Mouse (Mus musculus): ENCODE measurements around the gene Rpl22l1. TPM values are rescaled to one million over a fixed set of nuclear protein-coding genes. Genes with fewer than 3 reads are reported as not detected.
"Not testable (repeated sequence)": the region's sequence is repeated elsewhere in the genome, so short reads cannot be mapped to it uniquely, and the experiment has no call there.

Gene Rpl22l1
- polyA plus RNA-seq, 1 experiment from 2014 or later = 328 TPM

- H3K9ac ChIP-seq = no peak overlapping the region
- peaks cover 5% of the 10 kb centered on the region for H3K4me1 ChIP-seq (replicated peaks)
- no peaks in the 10 kb centered on the region for H3K27me3 ChIP-seq (replicated peaks)
- H3K4me3 ChIP-seq = no peak overlapping the region
- 73% methylated on average over 2 of the region's 2 CpGs for WGBS
- H3K9me3 ChIP-seq (replicated peaks) = no peaks in the 10 kb centered on the region
- no peak overlapping the region for H3K27ac ChIP-seq (ENCODE audit: poor library complexity, severe bottlenecking)
- H3K4me2 ChIP-seq = no peak overlapping the region
- no peaks in the 10 kb centered on the region for H3K36me3 ChIP-seq
- ATAC-seq (ENCODE audit: insufficient number of reproducible peaks, low FRiP score) = no peak
These were observed 31.6 kb downstream of the Rpl22l1 start for GRCm38 (mm10) chr3:28836796-28837371.

- Histone ChIP-seq H3K36me3 (no peaks in the 10 kb centered on the region), H3K4me2 (no peak overlapping the region), H3K9me3 (replicated peaks) (no peaks in the 10 kb centered on the region), H3K27me3 (replicated peaks) (no peaks in the 10 kb centered on the region), H3K9ac (no peak overlapping the region), H3K27ac (ENCODE audit: poor library complexity, severe bottlenecking) (peak overlapping the region; percentile 43; the same call in 1 of the 2 replicates), H3K4me1 (replicated peaks) (peaks cover 20% of the 10 kb centered on the region), H3K4me3 (no peak overlapping the region)
- ATAC-seq (ENCODE audit: insufficient number of reproducible peaks, low FRiP score) = no peak
- whole genome bisulfite sequencing = 29% methylated on average over 3 of the region's 3 CpGs
These were observed 36.8 kb downstream of the Rpl22l1 start for GRCm38 (mm10) chr3:28841886-28842649.

- H3K9ac ChIP-seq = no peak overlapping the region
- no peaks in the 10 kb centered on the region for H3K9me3 ChIP-seq (replicated peaks)
- peaks cover 20% of the 10 kb centered on the region for H3K4me1 ChIP-seq (replicated peaks)
- H3K4me3 ChIP-seq = no peak overlapping the region
- H3K27me3 ChIP-seq (replicated peaks) = no peaks in the 10 kb centered on the region
- H3K36me3 ChIP-seq = no peaks in the 10 kb centered on the region
- WGBS = 75% methylated on average over 8 of the region's 8 CpGs
- no peak overlapping the region for H3K27ac ChIP-seq (ENCODE audit: poor library complexity, severe bottlenecking)
- ATAC-seq (ENCODE audit: insufficient number of reproducible peaks, low FRiP score) = no peak
- no peak overlapping the region for H3K4me2 ChIP-seq
These were observed 38.0 kb downstream of the Rpl22l1 start for GRCm38 (mm10) chr3:28843231-28843630.

GRCm38 (mm10) chr3:28847115-28847514 lies 41.9 kb downstream of the Rpl22l1 start:
- H3K4me1 ChIP-seq (replicated peaks) = peaks cover 13% of the 10 kb centered on the region
- no peak overlapping the region for H3K27ac ChIP-seq (ENCODE audit: poor library complexity, severe bottlenecking)
- no peaks in the 10 kb centered on the region for H3K9me3 ChIP-seq (replicated peaks)
- ATAC-seq (ENCODE audit: insufficient number of reproducible peaks, low FRiP score) = no peak
- H3K4me2 ChIP-seq = no peak overlapping the region
- no peak overlapping the region for H3K9ac ChIP-seq
- no peak overlapping the region for H3K4me3 ChIP-seq
- no peaks in the 10 kb centered on the region for H3K27me3 ChIP-seq (replicated peaks)
- no peaks in the 10 kb centered on the region for H3K36me3 ChIP-seq

GRCm38 (mm10) chr3:28852174-28852573 lies 46.9 kb downstream of the Rpl22l1 start:
- WGBS = 75% methylated on average over 3 of the region's 3 CpGs
- not testable (repeated sequence) for H3K4me1 ChIP-seq (replicated peaks); H3K9ac ChIP-seq; H3K27ac ChIP-seq (ENCODE audit: poor library complexity, severe bottlenecking); H3K9me3 ChIP-seq (replicated peaks); ATAC-seq (ENCODE audit: insufficient number of reproducible peaks, low FRiP score); H3K4me3 ChIP-seq; H3K27me3 ChIP-seq (replicated peaks); H3K36me3 ChIP-seq; H3K4me2 ChIP-seq

Other genes starting within 250 kb of the Rpl22l1 start
- 0.17 and 0.26 TPM in 2 replicates for gene Slc2a2, start 107.5 kb upstream of the Rpl22l1 start, polyA plus RNA-seq (2016; fragmentation: Nextera tagmentation; extraction: Ambion mirVana)
- gene Eif5a2, start 24.2 kb upstream of the Rpl22l1 start, polyA plus RNA-seq (2016; fragmentation: Nextera tagmentation; extraction: Ambion mirVana) = 16.0 and 17.6 TPM in 2 replicates
- gene Gm1527, start 87.2 kb downstream of the Rpl22l1 start, polyA plus RNA-seq (2016; fragmentation: Nextera tagmentation; extraction: Ambion mirVana) = not detected in 2 replicates

All from heart, embryonic 12.5 days (tissue).